Mouse (Mus musculus): ENCODE data around the gene Ric1.

GRCm38 (mm10) chr19:29485257-29485948, 36.7 kb upstream of the Ric1 start:
- TF ChIP-seq CTCF (IDR thresholded peaks at IDR 0.05; ENCODE audit: control insufficient read depth, insufficient read depth, insufficient replicate concordance, low read depth, low read length): no peak
- no peak for TF ChIP-seq POLR2A (IDR thresholded peaks at IDR 0.05; ENCODE audit: control insufficient read depth, low read depth, low read length)

All from testis, adult 2 months (tissue).